Mouse (Mus musculus) hindbrain, embryonic 10.5 days (tissue): ENCODE data around the gene Zfp281. TPM values are rescaled to one million over a fixed set of nuclear protein-coding genes. Genes with fewer than 3 reads are reported as not detected.
A peak's percentile ranks its signal among the peaks of the same experiment; 100 is the strongest.

Experiments
- DNase-seq: peaks from one replicate; pipeline ENCODE4 v3.0.0-alpha.2; 2017; ENCODE audit warnings: low spot score
- H3K27ac ChIP-seq: fragments of 300-500 bp; sonication (generic); 2 replicates; pipeline ENCODE4 v1.5.1; 2016; ENCODE audit warnings: mild to moderate bottlenecking, moderate library complexity
- H3K27me3 ChIP-seq: fragments of 300-500 bp; sonication (generic); 2 replicates; pipeline ENCODE4 v1.6.1; 2016; ENCODE audit warnings: mild to moderate bottlenecking; ENCODE audit not compliant: poor library complexity, insufficient read depth, severe bottlenecking
- H3K36me3 ChIP-seq: fragments of 300-500 bp; sonication (generic); 2 replicates; pipeline ENCODE4 v1.6.1; 2016; ENCODE audit warnings: mild to moderate bottlenecking, moderate library complexity
- H3K4me1 ChIP-seq: fragments of 300-500 bp; sonication (generic); replicated peaks from 2 replicates; pipeline ENCODE4 v1.6.1; 2016; ENCODE audit warnings: mild to moderate bottlenecking
- H3K4me3 ChIP-seq: fragments of 300-500 bp; sonication (generic); 2 replicates; pipeline ENCODE4 v1.5.1; 2016; ENCODE audit warnings: mild to moderate bottlenecking, moderate library complexity
- H3K9me3 ChIP-seq: fragments of 300-500 bp; sonication (generic); 2 replicates; pipeline ENCODE4 v1.6.1; 2016; ENCODE audit warnings: mild to moderate bottlenecking, moderate library complexity
- WGBS: fragments of 180-500 bp; shearing (Covaris S2); methylation state at CpG from one replicate; pipeline ENCODE4 v1.1.7; 2016; 5-methylcytosine and 5-hydroxymethylcytosine counted together
- polyA plus RNA-seq: library from polyadenylated mRNA; unstranded; fragments of >200 nt; fragmentation: Nextera tagmentation; extraction: Ambion mirVana; gene quantifications from 2 replicates; pipeline ENCODE4 v1.2.1, GENCODE M21; 2016

Gene Zfp281
- polyA plus RNA-seq: 22.9 and 27.7 TPM in 2 replicates

DNA sequence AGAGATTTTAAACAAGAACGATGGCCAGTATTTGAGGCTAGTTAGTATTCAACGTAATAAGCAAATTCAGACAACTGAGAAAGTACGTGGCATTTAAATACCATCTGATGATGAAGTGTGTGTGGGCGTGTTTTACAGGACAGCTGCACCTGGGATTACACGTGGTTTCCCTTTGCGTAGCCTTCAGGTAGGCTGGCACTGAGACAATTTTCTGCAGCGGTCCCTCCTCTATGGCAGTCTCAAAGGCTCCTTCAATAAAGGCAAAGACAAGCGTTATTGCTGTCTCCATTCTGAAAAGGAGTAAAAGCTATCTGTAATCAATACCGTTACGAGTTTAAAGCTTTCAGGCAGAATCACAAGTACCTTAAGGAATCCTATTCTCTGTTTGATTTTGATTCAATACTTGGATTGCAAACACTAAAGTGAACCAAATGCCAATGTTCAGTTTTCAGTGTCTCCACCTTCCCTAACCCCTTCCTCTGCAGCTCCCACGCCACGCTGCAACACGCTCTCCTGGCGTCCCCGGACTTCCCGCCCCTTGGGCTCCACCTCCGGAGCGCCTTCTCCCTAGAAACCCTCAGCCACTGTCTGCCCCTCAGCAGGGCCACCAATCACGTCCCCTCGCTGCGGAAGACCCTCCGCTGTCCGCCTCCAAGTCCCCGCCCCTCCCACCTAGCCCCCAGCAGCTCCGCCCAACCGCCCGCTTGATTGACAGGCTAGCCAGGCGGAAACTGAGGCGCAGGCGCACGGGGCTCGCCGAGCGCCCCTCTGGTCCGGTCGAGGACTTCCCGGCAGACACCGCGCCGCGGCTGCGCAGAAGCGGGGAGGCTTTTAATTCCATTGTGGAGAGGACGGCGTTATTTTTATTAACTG lies at the start of gene Zfp281:
Gene Zfp281 (plus strand): TSS at position 756 of the 873 bp plus-strand sequence.
- 3% methylated on average over 45 of the region's 45 CpGs for WGBS
- H3K27me3 ChIP-seq: no peaks in the 10 kb centered on the region
- H3K27ac ChIP-seq: peak within 1 kb of the TSS; percentile 98
- DNase-seq: peak; percentile 99
- H3K4me3 ChIP-seq: peak within 1 kb of the TSS; percentile 98
- H3K36me3 ChIP-seq: peaks cover 38% of the 10 kb centered on the region
- peaks cover 44% of the 10 kb centered on the region for H3K4me1 ChIP-seq
- H3K9me3 ChIP-seq: no peaks in the 10 kb centered on the region

DNA sequence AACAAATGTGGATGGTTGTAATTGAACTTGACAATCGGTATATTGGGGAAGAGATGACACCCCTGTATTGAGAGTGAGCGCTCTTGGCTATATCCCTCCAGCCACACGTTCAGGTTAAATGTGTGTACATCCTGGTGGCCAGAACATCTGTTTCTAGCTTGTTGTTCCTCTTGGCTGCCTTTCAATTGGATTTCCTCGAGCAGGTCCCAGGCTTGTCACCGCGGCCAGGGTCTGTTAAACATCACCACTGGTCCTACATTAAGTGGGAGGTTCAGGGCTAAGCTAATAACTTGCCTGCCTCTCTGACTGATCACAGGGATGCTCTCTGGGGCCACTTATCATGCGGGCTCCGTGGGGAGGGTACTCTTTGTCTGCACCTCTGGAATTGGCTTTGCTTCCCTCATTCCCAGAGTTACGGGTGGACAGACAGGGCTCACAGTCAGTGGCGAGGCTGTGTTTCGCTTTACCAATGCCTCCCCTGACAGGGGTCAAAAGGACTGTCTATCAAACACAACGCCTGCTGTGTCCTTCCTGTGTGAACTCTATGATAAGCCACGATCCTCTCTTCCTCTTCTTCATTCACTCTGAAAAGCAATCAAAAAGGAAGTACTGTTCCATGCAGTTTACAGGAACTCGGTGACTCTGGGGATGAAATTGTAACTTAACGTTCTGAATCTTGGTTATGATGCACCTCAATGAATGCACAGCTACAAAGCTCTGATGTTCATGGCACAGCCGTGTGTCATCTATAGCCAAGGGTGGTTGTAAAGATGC lies 46.6 kb upstream of the Zfp281 start:
- peaks cover 5% of the 10 kb centered on the region for H3K27me3 ChIP-seq
- peaks cover 9% of the 10 kb centered on the region for H3K4me1 ChIP-seq
- H3K36me3 ChIP-seq: no peaks in the 10 kb centered on the region
- no peaks in the 10 kb centered on the region for H3K9me3 ChIP-seq
- peak; percentile 25 for DNase-seq
- 0 out of 2 replicates have a peak overlapping the region, but pooled peaks have one; percentile 16 for H3K4me3 ChIP-seq
- 26% methylated on average over 16 of the region's 16 CpGs for WGBS
- 0 out of 2 replicates have a peak overlapping the region, but pooled peaks have one; percentile 29 for H3K27ac ChIP-seq

DNA sequence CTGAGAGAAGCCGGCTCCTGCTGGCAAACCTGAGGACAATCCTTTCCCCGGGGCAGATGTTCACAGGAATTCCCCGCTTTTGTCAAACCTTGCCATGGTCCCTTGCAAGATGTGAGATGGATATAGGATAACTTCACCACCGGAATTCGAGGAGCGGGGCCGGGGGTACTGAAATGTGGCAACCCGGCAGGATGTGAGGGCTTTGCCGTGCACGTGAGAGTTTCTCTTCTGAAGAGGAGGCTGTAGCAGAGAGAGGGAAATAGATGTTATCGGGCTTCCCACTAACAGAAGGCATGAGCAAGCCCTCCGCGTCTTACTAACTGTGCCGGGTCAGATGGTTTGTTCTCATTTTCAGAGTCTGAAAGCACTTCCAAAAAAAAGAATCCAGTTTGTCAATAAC lies 45.3 kb upstream of the Zfp281 start:
- DNase-seq: no peak
- peaks cover 5% of the 10 kb centered on the region for H3K27me3 ChIP-seq
- H3K36me3 ChIP-seq: no peaks in the 10 kb centered on the region
- 78% methylated on average over 14 of the region's 14 CpGs for WGBS
- H3K27ac ChIP-seq: no peak overlapping the region
- H3K4me3 ChIP-seq: no peak overlapping the region
- no peaks in the 10 kb centered on the region for H3K9me3 ChIP-seq
- peaks cover 15% of the 10 kb centered on the region for H3K4me1 ChIP-seq

DNA sequence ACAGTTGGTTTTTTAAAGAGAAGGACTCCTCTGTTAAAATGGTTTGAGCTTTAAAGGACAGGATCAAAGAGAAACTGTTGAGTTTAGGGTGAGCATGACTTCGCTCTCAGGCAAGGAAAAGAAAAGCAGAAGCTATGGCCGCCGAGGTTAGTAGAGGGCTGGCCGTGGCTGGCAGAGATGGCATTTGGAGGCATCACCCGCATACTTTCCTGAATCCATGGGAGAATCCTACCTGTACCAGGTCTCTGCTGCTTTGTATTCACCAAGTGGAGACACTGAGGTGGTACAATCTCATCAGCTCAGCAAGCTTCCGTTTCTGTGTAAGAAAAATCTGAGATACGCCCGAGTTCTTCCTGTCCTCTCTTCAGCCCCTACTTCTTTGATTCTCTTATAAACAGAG lies 44.4 kb upstream of the Zfp281 start:
- no peak for DNase-seq
- H3K36me3 ChIP-seq: no peaks in the 10 kb centered on the region
- WGBS: 87% methylated on average over 8 of the region's 8 CpGs
- no peak overlapping the region for H3K4me3 ChIP-seq
- peaks cover 5% of the 10 kb centered on the region for H3K27me3 ChIP-seq
- peaks cover 16% of the 10 kb centered on the region for H3K4me1 ChIP-seq
- no peak overlapping the region for H3K27ac ChIP-seq
- H3K9me3 ChIP-seq: no peaks in the 10 kb centered on the region

DNA sequence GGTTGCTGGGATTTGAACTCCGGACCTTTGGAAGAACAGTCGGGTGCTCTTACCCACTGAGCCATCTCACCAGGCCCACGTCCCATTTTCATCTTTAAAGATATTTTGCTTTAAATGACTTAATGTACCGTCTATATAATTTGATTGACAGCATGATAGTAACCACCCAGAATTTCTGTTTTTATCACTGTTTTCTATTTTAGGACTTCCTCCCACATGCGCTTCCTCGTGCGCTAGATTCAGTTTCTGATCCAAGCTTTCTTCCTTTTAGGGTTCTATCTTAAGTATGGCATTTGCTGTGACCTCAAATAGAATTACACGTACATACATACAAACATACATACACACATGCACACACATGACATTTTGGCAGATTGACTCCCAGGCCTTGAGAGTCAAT lies 42.9 kb upstream of the Zfp281 start:
- Histone ChIP-seq H3K27ac (no peak overlapping the region), H3K4me3 (no peak overlapping the region), H3K9me3 (no peaks in the 10 kb centered on the region), H3K27me3 (peaks cover 5% of the 10 kb centered on the region), H3K36me3 (no peaks in the 10 kb centered on the region), H3K4me1 (peaks cover 16% of the 10 kb centered on the region)
- DNase-seq: no peak
- WGBS: 94% methylated on average over 8 of the region's 8 CpGs

DNA sequence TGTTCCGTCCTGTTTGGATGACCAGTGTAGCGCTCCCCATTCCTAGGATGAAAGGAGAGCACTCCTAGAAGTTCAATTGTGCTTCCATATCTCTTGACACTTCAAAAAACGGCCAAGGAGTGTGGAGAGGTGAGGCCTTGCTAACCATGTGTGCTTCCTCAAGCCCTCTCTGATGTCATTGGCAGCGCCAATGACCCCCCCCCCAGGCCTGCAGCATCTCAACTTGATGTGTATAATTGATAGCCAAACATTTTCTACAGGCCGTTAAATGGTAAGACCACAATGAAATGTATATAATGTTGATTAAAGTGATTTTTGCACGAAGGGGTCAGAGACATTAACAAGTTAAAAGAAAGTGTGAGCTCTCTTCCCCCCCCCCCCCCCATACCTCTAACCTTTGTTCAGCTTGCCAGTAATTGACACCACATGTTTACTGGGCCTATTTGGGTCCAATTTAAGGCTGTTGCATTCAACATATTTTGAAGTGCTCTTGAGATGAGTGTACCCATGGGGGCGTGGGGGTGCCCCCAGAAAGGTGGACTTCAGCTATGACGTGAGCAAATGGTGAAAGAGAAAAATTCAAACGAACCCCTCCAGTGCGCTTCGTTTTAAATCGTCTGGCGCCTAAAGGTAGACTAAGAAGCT lies 36.8 kb upstream of the Zfp281 start:
- no peaks in the 10 kb centered on the region for H3K9me3 ChIP-seq
- H3K27ac ChIP-seq: no peak overlapping the region
- H3K4me1 ChIP-seq: peaks cover 18% of the 10 kb centered on the region
- WGBS: 77% methylated on average over 13 of the region's 13 CpGs
- H3K36me3 ChIP-seq: no peaks in the 10 kb centered on the region
- H3K4me3 ChIP-seq: no peak overlapping the region
- no peak for DNase-seq
- 0 out of 2 replicates have a peak, but pooled peaks cover 3% of the 10 kb centered on the region for H3K27me3 ChIP-seq

DNA sequence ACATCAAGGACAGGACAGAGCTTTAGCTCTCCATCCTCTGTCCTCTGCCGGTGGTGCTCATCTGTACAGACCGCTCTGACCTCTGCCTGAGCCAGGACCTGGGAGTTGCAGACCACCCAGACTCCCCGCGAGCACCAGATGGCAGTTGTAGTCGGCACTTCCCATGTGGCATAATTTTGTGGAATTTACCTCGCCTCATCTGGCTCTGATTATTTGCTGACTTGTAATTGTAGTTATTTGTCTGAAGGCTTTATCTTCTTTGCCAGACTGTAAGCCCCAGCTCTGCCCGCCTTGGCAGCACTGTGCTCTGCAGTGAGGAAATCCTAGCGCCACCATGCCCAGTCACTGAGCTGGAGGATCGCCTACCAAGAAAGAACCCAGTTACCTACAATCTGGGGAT lies 35.8 kb upstream of the Zfp281 start:
- Histone ChIP-seq H3K36me3 (no peaks in the 10 kb centered on the region), H3K27ac (peak overlapping the region; percentile 41), H3K4me3 (peak overlapping the region; percentile 33), H3K27me3 (0 out of 2 replicates have a peak, but pooled peaks cover 3% of the 10 kb centered on the region), H3K9me3 (no peaks in the 10 kb centered on the region), H3K4me1 (peaks cover 16% of the 10 kb centered on the region)
- 16% methylated on average over 9 of the region's 9 CpGs for WGBS
- DNase-seq: peak; percentile 51

DNA sequence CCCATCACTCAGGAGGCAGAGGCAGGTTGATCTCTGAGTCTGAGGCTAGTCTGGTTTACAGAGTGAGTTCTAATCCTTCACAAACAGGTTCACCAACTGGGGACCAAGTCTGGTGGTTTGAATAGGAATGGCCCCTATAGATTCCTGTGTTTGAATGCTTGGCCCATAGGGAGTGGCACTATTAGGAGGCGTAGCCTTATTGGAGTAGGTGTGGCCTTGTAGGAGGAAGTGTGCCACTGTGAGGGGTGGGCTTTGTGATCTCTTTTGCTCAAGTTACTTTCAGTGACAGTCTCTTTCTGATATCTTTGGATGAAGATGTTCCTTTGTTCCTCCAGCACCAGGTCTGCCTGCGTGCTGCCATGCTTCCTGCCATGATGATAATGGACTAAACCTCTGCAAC lies 32.0 kb upstream of the Zfp281 start:
- no peaks in the 10 kb centered on the region for H3K9me3 ChIP-seq
- no peak overlapping the region for H3K4me3 ChIP-seq
- H3K27ac ChIP-seq: no peak overlapping the region
- whole genome bisulfite sequencing: 90% methylated on average over 2 of the region's 2 CpGs
- H3K4me1 ChIP-seq: peaks cover 11% of the 10 kb centered on the region
- DNase-seq: no peak
- H3K27me3 ChIP-seq: 0 out of 2 replicates have a peak, but pooled peaks cover 3% of the 10 kb centered on the region
- H3K36me3 ChIP-seq: no peaks in the 10 kb centered on the region

DNA sequence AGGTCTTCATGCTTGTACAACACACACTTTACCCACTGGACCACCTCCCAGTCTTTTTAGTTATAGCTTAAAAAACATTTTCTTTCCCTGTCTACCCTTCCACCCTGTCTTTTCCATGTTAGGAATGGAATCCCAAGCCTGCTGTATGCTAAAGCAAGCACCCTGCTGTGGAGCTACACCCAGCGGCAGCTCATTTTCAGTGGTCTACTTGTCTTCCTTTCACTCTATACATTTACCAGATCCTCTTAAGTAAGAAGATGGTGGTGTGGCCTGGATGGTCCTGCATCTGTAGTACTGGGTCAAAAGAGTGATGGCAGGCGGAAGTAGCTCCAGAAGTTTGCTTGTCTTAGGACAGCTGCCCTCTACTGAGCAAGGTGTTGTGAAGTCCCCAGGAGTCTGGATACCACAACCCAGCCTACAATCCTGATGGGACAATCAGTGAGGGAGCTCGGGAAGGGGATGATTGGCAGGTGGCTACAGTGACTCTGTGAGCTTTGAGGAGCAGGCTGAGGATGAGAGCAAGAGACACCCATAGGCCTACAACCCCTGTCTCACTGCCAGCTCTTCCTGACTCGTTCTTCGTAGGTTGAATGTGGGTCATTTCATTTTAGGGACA lies 30.4 kb upstream of the Zfp281 start:
- Histone ChIP-seq H3K4me3 (no peak overlapping the region), H3K4me1 (peaks cover 1% of the 10 kb centered on the region; the same call in 1 of the 2 replicates), H3K9me3 (no peaks in the 10 kb centered on the region), H3K27me3 (no peaks in the 10 kb centered on the region), H3K36me3 (no peaks in the 10 kb centered on the region), H3K27ac (no peak overlapping the region)
- WGBS: 82% methylated on average over 5 of the region's 5 CpGs
- no peak for DNase-seq

DNA sequence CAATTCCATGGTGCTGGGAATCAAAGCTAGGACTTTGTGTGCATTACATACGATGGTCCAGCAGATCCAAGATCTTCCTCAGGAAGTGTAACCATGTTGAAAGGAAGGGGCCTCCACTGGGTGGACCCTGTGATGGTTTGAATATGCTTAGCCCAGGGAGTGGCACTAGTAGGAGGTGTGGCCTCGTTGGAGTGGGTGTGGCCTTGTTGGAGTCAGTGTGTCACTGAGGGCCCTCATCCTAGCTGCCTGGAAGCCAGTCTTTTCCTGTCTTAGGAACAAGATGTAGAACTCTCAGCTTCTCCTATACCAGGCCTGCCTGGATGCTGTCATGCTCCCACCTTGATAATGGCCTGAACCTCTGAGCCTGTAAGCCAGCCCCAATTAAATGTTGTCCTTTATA lies 27.9 kb upstream of the Zfp281 start:
- no peaks in the 10 kb centered on the region for H3K27me3 ChIP-seq
- DNase-seq: no peak
- H3K4me1 ChIP-seq: no peaks in the 10 kb centered on the region
- no peaks in the 10 kb centered on the region for H3K9me3 ChIP-seq
- H3K36me3 ChIP-seq: no peaks in the 10 kb centered on the region
- no peak overlapping the region for H3K4me3 ChIP-seq
- WGBS: 82% methylated on average over 2 of the region's 2 CpGs
- H3K27ac ChIP-seq: no peak overlapping the region

DNA sequence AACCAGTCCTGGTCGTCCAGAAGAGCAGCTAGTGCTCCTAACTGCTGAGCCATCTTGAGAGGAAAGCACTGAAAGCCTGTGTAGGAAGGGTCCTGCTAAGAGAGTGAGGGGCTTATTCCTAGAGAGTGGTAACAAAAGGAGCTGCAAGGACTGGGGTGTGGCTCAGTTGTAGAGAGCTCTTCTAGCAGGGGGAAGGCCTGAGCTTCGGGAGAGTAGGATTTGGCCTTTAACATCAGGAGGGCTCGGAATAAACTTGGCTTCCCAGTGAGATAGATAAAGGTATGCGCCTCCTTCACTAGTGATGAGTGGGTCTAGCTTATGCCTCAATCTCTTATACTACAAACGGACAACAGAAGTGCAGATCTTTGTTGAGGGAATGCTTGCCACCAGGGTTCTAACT lies 26.4 kb upstream of the Zfp281 start:
- Histone ChIP-seq H3K4me1 (no peaks in the 10 kb centered on the region), H3K27ac (no peak overlapping the region), H3K36me3 (no peaks in the 10 kb centered on the region), H3K27me3 (no peaks in the 10 kb centered on the region), H3K4me3 (no peak overlapping the region), H3K9me3 (no peaks in the 10 kb centered on the region)
- WGBS: 68% methylated on average over 5 of the region's 5 CpGs
- DNase-seq: no peak

DNA sequence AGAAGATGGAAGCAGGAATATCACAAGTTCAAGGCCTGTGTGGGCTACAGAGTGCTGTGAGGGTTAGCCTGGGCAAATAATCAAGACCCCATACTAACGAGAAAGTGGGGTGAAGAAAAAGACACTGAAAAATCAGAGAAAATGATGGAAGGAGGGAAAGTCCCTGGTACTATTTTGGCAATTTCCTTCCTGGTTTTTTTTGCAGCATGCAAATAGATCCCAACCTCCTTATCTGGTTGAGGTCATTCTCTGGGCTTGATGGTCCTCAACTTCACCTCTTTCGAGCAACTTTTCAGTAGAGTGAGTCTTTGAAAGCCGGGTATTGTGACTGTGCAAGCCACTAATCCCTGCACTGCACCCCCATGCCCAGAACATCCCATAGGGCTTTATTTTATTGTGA lies 24.6 kb upstream of the Zfp281 start:
- Histone ChIP-seq H3K4me1 (no peaks in the 10 kb centered on the region), H3K9me3 (no peaks in the 10 kb centered on the region), H3K4me3 (no peak overlapping the region), H3K36me3 (no peaks in the 10 kb centered on the region), H3K27me3 (no peaks in the 10 kb centered on the region), H3K27ac (no peak overlapping the region)
- WGBS: 89% methylated on average over 3 of the region's 3 CpGs
- no peak for DNase-seq
